Mouse (Mus musculus) CH12.LX (cell line): ENCODE measurements around the gene Traip. TPM values are rescaled to one million over a fixed set of nuclear protein-coding genes. Genes with fewer than 3 reads are reported as not detected.

Experiments used
- DNase-seq: peaks from one replicate; pipeline ENCODE4 v3.0.0-alpha.2; 2013; ENCODE audit errors: extremely low read depth
- H3K27ac ChIP-seq: 2 replicates; pipeline ENCODE4 v1.5.1; 2012; ENCODE audit warnings: low read depth, mild to moderate bottlenecking, control low read depth, moderate library complexity; ENCODE audit not compliant: insufficient read depth
- H3K27me3 ChIP-seq: replicated peaks from 2 replicates; pipeline ENCODE3; 2012; ENCODE audit warnings: inconsistent platforms
- H3K36me3 ChIP-seq, 2 experiments: replicated peaks in 1 of 2; 2 replicates each; pipeline versions ENCODE3 to v1.6.1; 2012; ENCODE audit warnings: inconsistent platforms in 1 of 2, low read length in 1 of 2, mild to moderate bottlenecking in 1 of 2, mixed read lengths in 1 of 2, moderate library complexity in 1 of 2; ENCODE audit not compliant: control insufficient read depth in 1 of 2, insufficient read depth in 1 of 2
- H3K4me1 ChIP-seq, 2 experiments: 2 replicates each; pipeline ENCODE4 v1.6.1; 2012; ENCODE audit warnings: inconsistent platforms in 1 of 2, moderate library complexity in 1 of 2; ENCODE audit not compliant: insufficient read depth in 2 of 2, control insufficient read depth in 1 of 2
- H3K4me2 ChIP-seq: 2 replicates; pipeline ENCODE4 v1.6.1; 2012; ENCODE audit warnings: low read depth, mild to moderate bottlenecking, control low read depth; ENCODE audit not compliant: poor library complexity, insufficient read depth, severe bottlenecking
- H3K4me3 ChIP-seq, 3 experiments: fragments of 150-350 bp in 1 of 3; sonication (generic) in 1 of 3; replicated peaks in 1 of 3; 2 replicates each; pipeline versions ENCODE3 to v1.5.1; 2011 to 2012; ENCODE audit warnings: low read depth in 2 of 3, low read length in 2 of 3, mild to moderate bottlenecking in 2 of 3, moderate library complexity in 2 of 3, control low read depth in 1 of 3, improper control_type of control experiment in 1 of 3, inconsistent platforms in 1 of 3, mixed read lengths in 1 of 3; ENCODE audit not compliant: poor library complexity in 1 of 3
- H3K79me2 ChIP-seq: replicated peaks from 2 replicates; pipeline ENCODE4 v1.6.1; 2012; ENCODE audit warnings: mild to moderate bottlenecking, moderate library complexity; ENCODE audit not compliant: control insufficient read depth, poor library complexity, insufficient read depth, severe bottlenecking; ENCODE audit errors: extremely low read depth
- H3K9ac ChIP-seq: 2 replicates; pipeline ENCODE4 v1.6.1; 2012; ENCODE audit warnings: low read depth, mild to moderate bottlenecking, control low read depth, moderate library complexity; ENCODE audit not compliant: insufficient read depth
- H3K9me3 ChIP-seq: replicated peaks from 2 replicates; pipeline ENCODE3; 2012; ENCODE audit warnings: low read length, inconsistent platforms, mixed read lengths
- BHLHE40 ChIP-seq: IDR thresholded peaks from 2 replicates; pipeline ENCODE4 v1.6.1; 2011; ENCODE audit warnings: mild to moderate bottlenecking, low read depth, low read length, improper control_type of control experiment
- CHD1 ChIP-seq: IDR thresholded peaks from 2 replicates; pipeline ENCODE4 v1.6.1; 2012; ENCODE audit warnings: low read depth, low read length, improper control_type of control experiment, inconsistent platforms
- CHD2 ChIP-seq: IDR thresholded peaks from 2 replicates; pipeline ENCODE4 v1.6.1; 2011; ENCODE audit warnings: low read length, improper control_type of control experiment
- CTCF ChIP-seq, 2 experiments: IDR thresholded peaks in 1 of 2; conservative IDR thresholded peaks in 1 of 2; 2 replicates each; pipeline ENCODE4 v1.5.1; 2011 to 2012; ENCODE audit warnings: low read depth in 2 of 2, low read length in 2 of 2, improper control_type of control experiment in 1 of 2, inconsistent platforms in 1 of 2, mild to moderate bottlenecking in 1 of 2, moderate library complexity in 1 of 2
- E2F4 ChIP-seq: IDR thresholded peaks from 2 replicates; pipeline ENCODE4 v1.6.1; 2011; ENCODE audit warnings: low read depth, low read length, improper control_type of control experiment; ENCODE audit not compliant: insufficient replicate concordance
- ELF1 ChIP-seq: IDR thresholded peaks from 2 replicates; pipeline ENCODE4 v1.6.1; 2014; ENCODE audit warnings: low read depth, mild to moderate bottlenecking, inconsistent platforms, low read length, improper control_type of control experiment
- EP300 ChIP-seq: IDR thresholded peaks from 2 replicates; pipeline ENCODE4 v1.6.1; 2011; ENCODE audit warnings: low read length, improper control_type of control experiment
- ETS1 ChIP-seq: conservative IDR thresholded peaks from 2 replicates; pipeline ENCODE4 v1.6.1; 2012; ENCODE audit warnings: low read depth, mild to moderate bottlenecking, inconsistent platforms, low read length, improper control_type of control experiment, moderate library complexity
- HCFC1 ChIP-seq: IDR thresholded peaks from 2 replicates; pipeline ENCODE4 v1.6.1; 2012; ENCODE audit warnings: low read depth, mild to moderate bottlenecking, inconsistent platforms, low read length, improper control_type of control experiment
- IRF4 ChIP-seq: IDR thresholded peaks from 2 replicates; pipeline ENCODE4 v1.6.1; 2014; ENCODE audit warnings: low read depth, mild to moderate bottlenecking, inconsistent platforms, low read length, improper control_type of control experiment
- JUN ChIP-seq: IDR thresholded peaks from 2 replicates; pipeline ENCODE4 v1.6.1; 2011; ENCODE audit warnings: low read depth, mild to moderate bottlenecking, low read length, improper control_type of control experiment, moderate library complexity; ENCODE audit not compliant: insufficient read depth
- JUND ChIP-seq: conservative IDR thresholded peaks from 2 replicates; pipeline ENCODE4 v1.6.1; 2011; ENCODE audit warnings: low read depth, low read length, improper control_type of control experiment
- KAT2A ChIP-seq: IDR thresholded peaks from 2 replicates; pipeline ENCODE4 v1.6.1; 2012; ENCODE audit warnings: low read length, improper control_type of control experiment, inconsistent platforms; ENCODE audit not compliant: insufficient replicate concordance
- MAFK ChIP-seq: IDR thresholded peaks from 2 replicates; pipeline ENCODE4 v1.6.1; 2011; ENCODE audit warnings: low read length, improper control_type of control experiment; ENCODE audit not compliant: insufficient replicate concordance
- MEF2A ChIP-seq: IDR thresholded peaks from 2 replicates; pipeline ENCODE4 v1.6.1; 2014; ENCODE audit warnings: low read depth, mild to moderate bottlenecking, inconsistent platforms, low read length, improper control_type of control experiment, borderline replicate concordance
- MXI1 ChIP-seq: IDR thresholded peaks from 2 replicates; pipeline ENCODE4 v1.6.1; 2011; ENCODE audit warnings: mild to moderate bottlenecking, low read depth, low read length, improper control_type of control experiment
- MYC ChIP-seq: IDR thresholded peaks from 2 replicates; pipeline ENCODE4 v1.6.1; 2011; ENCODE audit warnings: low read depth, mild to moderate bottlenecking, improper control_type of control experiment, low read length
- NELFE ChIP-seq: IDR thresholded peaks from 2 replicates; pipeline ENCODE4 v1.6.1; 2011; ENCODE audit warnings: low read depth, low read length, improper control_type of control experiment
- NRF1 ChIP-seq: IDR thresholded peaks from 2 replicates; pipeline ENCODE4 v1.6.1; 2014; ENCODE audit warnings: low read depth, mild to moderate bottlenecking, inconsistent platforms, low read length, improper control_type of control experiment, moderate library complexity
- PAX5 ChIP-seq: IDR thresholded peaks from 2 replicates; pipeline ENCODE4 v1.6.1; 2012; ENCODE audit warnings: low read length, inconsistent platforms, mixed read lengths
- POLR2A ChIP-seq: IDR thresholded peaks from 2 replicates; pipeline ENCODE4 v1.6.1; 2011; ENCODE audit warnings: low read depth, mild to moderate bottlenecking, improper control_type of control experiment, low read length
- POLR2AphosphoS2 ChIP-seq: IDR thresholded peaks from 2 replicates; pipeline ENCODE4 v1.6.1; 2011; ENCODE audit warnings: low read depth, low read length, improper control_type of control experiment
- RAD21 ChIP-seq: IDR thresholded peaks from 2 replicates; pipeline ENCODE4 v1.6.1; 2011; ENCODE audit warnings: low read depth, mild to moderate bottlenecking, low read length, improper control_type of control experiment, moderate library complexity
- RCOR1 ChIP-seq: conservative IDR thresholded peaks from 2 replicates; pipeline ENCODE4 v1.6.1; 2012; ENCODE audit warnings: low read depth, mild to moderate bottlenecking, inconsistent platforms, low read length, improper control_type of control experiment
- SIN3A ChIP-seq: IDR thresholded peaks from 2 replicates; pipeline ENCODE4 v1.6.1; 2012; ENCODE audit warnings: low read length, improper control_type of control experiment, inconsistent platforms
- SMC3 ChIP-seq: IDR thresholded peaks from 2 replicates; pipeline ENCODE4 v1.6.1; 2011; ENCODE audit warnings: low read depth, low read length, improper control_type of control experiment
- TCF12 ChIP-seq: IDR thresholded peaks from 2 replicates; pipeline ENCODE4 v1.6.1; 2014; ENCODE audit warnings: low read depth, mild to moderate bottlenecking, inconsistent platforms, low read length, improper control_type of control experiment
- USF1 ChIP-seq: IDR thresholded peaks from 2 replicates; pipeline ENCODE4 v1.6.1; 2014; ENCODE audit warnings: low read depth, mild to moderate bottlenecking, inconsistent platforms, low read length, improper control_type of control experiment
- USF2 ChIP-seq: conservative IDR thresholded peaks from 2 replicates; pipeline ENCODE4 v1.6.1; 2011; ENCODE audit warnings: low read depth, low read length, improper control_type of control experiment
- ZC3H11A ChIP-seq: IDR thresholded peaks from 2 replicates; pipeline ENCODE4 v1.6.1; 2012; ENCODE audit warnings: low read depth, mild to moderate bottlenecking, inconsistent platforms, low read length, improper control_type of control experiment
- ZKSCAN1 ChIP-seq: IDR thresholded peaks from 2 replicates; pipeline ENCODE4 v1.6.1; 2012; ENCODE audit warnings: low read depth, inconsistent platforms, low read length, improper control_type of control experiment, borderline replicate concordance
- ZMIZ1 ChIP-seq: IDR thresholded peaks from 2 replicates; pipeline ENCODE4 v1.6.1; 2012; ENCODE audit warnings: low read depth, mild to moderate bottlenecking, inconsistent platforms, low read length, improper control_type of control experiment
- ZNF384 ChIP-seq: IDR thresholded peaks from 2 replicates; pipeline ENCODE4 v1.6.1; 2012; ENCODE audit warnings: low read depth, low read length, improper control_type of control experiment, inconsistent platforms
- dilution Hi-C: fragments of 300-500 bp; cut with MboI; formaldehyde crosslinking; loops from 2 replicates; pipeline ENCODE4 v1.14.3; 2020; ENCODE audit warnings: low sequenced_read_pairs; ENCODE audit not compliant: extremely low pct_unique_long_range_greater_than_20kb, extremely low pct_ligation_motif_present
- in situ Hi-C: fragments of 300-500 bp; cut with MboI; formaldehyde crosslinking; loops from 3 replicates; pipeline ENCODE4 v1.14.3; 2019; ENCODE audit warnings: low sequenced_read_pairs, low pct_ligation_motif_present, low pct_unique_long_range_greater_than_20kb, mixed read lengths
- polyA plus RNA-seq: library from polyadenylated mRNA; unstranded; fragments of >175 nt; gene quantifications from 2 replicates; pipeline ENCODE4 v1.2.1, GENCODE M21; 2012; ENCODE audit warnings: low read depth; ENCODE audit not compliant: insufficient read length
- total RNA-seq, 2 experiments: library from RNA; depleted of rRNA; stranded (reverse); fragments of 300-350 nt in 1 of 2; fragments of >200 nt in 1 of 2; gene quantifications; 2 replicates each; pipeline ENCODE4 v1.2.3; 2012 to 2014

The Traip gene
- total and polyA plus RNA-seq, 3 experiments: 21.6 to 33.0 (median 25.6) TPM

DNA sequence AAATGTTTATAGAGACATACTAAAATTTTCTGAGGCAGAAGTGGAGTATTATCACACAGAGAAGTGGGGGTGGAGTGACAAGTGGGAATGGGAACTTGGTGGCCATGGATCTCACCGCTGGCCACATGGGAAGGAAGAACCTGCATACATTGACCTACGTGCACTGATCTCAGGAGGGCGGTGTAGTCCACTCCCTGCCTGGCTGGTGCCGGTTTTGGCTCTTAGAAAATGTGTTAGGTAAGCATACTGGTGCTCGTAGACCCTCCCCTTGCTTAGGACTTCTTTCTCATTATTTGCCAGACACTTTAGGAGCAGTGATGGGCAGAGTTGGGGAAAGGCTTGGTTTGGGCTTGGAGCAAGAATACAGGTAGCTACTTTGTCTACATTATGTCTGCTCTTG lies 58.1 kb downstream of the Traip start:
- no peak for TF ChIP-seq TCF12
- TF ChIP-seq ETS1: no peak
- TF ChIP-seq KAT2A: no peak
- TF ChIP-seq USF1: no peak
- TF ChIP-seq CHD1: no peak
- no peak for TF ChIP-seq RAD21
- no peak for TF ChIP-seq RCOR1
- TF ChIP-seq CHD2: no peak
- TF ChIP-seq ZKSCAN1: no peak
- no peak for TF ChIP-seq ZNF384
- TF ChIP-seq CTCF (conservative IDR thresholded peaks at IDR 0.05 in 1 of 2, IDR thresholded peaks at IDR 0.05 in 1 of 2; ENCODE audit: low read depth in 2 of 2, low read length in 2 of 2): no peak
- TF ChIP-seq USF2: no peak
- TF ChIP-seq, all 38 proteins: peak for 0
- in situ Hi-C loops: no loop called here
- no peak overlapping the region for H3K4me2 ChIP-seq
- H3K9ac ChIP-seq: no peak overlapping the region
- no peak overlapping the region for H3K27ac ChIP-seq
- DNase-seq: no peak
- no peaks in the 10 kb centered on the region for H3K27me3 ChIP-seq
- no peak overlapping the region for H3K4me3 ChIP-seq
- H3K9me3 ChIP-seq: no peaks in the 10 kb centered on the region
- peaks cover 4 to 48% of the 10 kb centered on the region in 2 experiments; a peak in 3 of 4 replicates for H3K4me1 ChIP-seq
- peaks cover 5 to 33% of the 10 kb centered on the region in 2 experiments for H3K36me3 ChIP-seq
- dilution Hi-C loops: no loop called here
- peaks cover 65% of the 10 kb centered on the region for H3K79me2 ChIP-seq

DNA sequence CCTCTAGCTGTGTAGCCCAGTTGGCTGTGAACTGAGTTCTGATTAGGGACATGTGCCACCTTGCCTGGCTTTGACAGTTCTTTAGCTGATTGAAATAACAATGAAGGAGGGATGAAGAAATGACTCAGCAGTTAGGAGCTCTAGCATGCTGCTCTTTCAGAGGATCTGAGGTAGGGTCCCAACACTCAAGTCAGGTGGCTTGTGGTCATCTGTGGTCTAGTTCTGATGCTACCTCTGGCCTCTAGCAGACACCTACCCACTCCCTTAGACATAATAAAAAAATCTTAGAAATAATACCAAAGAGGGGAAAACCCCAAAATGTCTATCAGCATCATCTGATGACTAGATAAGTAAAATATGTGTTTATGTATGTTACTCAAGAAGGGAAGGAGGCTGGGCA lies 60.4 kb downstream of the Traip start:
- DNase-seq: peak; percentile 37
- Histone ChIP-seq H3K27me3 (no peaks in the 10 kb centered on the region), H3K36me3 (peaks cover 6 to 37% of the 10 kb centered on the region in 2 experiments), H3K4me3 (peak overlapping the region in 1 of 3 experiments; percentile 14), H3K79me2 (peaks cover 44% of the 10 kb centered on the region), H3K9ac (no peak overlapping the region; the same call in 1 of the 2 replicates), H3K27ac (no peak overlapping the region), H3K4me1 (peaks cover 4 to 29% of the 10 kb centered on the region in 2 experiments; a peak in 3 of 4 replicates), H3K9me3 (no peaks in the 10 kb centered on the region), H3K4me2 (no peak overlapping the region)
- dilution Hi-C loops: no loop called here
- in situ Hi-C loops: no loop called here
- TF ChIP-seq MEF2A (no peak), ZMIZ1 (no peak), ZC3H11A (no peak), E2F4 (no peak), JUN (no peak), RCOR1 (no peak), NRF1 (no peak), CHD2 (no peak), BHLHE40 (0 out of 2 replicates have a peak, but pooled peaks have one; percentile 39), PAX5 (no peak), CTCF (conservative IDR thresholded peaks at IDR 0.05 in 1 of 2, IDR thresholded peaks at IDR 0.05 in 1 of 2; ENCODE audit: low read depth in 2 of 2, low read length in 2 of 2) (no peak), SMC3 (no peak), EP300 (peak; percentile 34; the same call in 1 of the 2 replicates), NELFE (no peak), ZKSCAN1 (no peak), TCF12 (no peak), MAFK (peak; percentile 46; the same call in 1 of the 2 replicates), ELF1 (no peak), POLR2A (no peak), MYC (0 out of 2 replicates have a peak, but pooled peaks have one; percentile 15), IRF4 (peak; percentile 57), SIN3A (no peak), MXI1 (peak; percentile 78), POLR2AphosphoS2 (no peak), JUND (no peak), HCFC1 (no peak), RAD21 (no peak)
